Mouse (Mus musculus): Measurements from ENCODE around the gene Ugt1a6a.

DNA sequence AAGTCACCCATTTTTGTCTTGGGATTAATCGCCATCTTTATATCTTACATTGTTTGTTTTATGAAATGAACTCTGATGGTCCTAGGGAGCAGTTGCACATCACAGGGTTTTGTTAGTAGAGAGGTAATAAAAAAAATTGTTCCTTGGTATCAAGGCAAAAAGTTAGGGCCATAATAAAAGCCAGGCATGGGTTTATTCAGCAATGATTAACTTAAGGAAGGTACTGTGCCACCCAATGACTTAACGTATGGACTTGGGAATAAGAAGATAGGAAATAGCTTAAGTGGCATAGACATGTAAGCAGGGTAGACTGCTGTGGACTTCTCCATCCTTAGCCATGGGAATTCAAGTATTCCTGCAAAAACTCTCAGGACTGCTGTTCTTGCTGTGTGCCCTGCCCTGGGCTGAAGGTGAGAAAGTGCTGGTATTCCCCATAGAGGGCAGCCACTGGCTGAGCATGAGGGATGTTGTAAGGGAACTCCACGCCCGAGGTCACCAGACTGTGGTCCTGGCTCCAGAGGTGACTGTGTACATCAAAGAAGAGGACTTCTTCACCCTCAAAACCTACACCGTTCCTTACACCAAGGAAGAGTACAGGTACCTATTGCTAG, 51.8 kb downstream of the Ugt1a6a start:
- TF ChIP-seq POLR2A (IDR thresholded peaks at IDR 0.05; ENCODE audit: extremely low read depth, insufficient read depth, low read length) = no peak
- TF ChIP-seq CTCF (IDR thresholded peaks at IDR 0.05; ENCODE audit: low read depth, low read length) = no peak
